Mouse (Mus musculus): Measurements from ENCODE around the gene Vamp2.

Gene Vamp2

DNA sequence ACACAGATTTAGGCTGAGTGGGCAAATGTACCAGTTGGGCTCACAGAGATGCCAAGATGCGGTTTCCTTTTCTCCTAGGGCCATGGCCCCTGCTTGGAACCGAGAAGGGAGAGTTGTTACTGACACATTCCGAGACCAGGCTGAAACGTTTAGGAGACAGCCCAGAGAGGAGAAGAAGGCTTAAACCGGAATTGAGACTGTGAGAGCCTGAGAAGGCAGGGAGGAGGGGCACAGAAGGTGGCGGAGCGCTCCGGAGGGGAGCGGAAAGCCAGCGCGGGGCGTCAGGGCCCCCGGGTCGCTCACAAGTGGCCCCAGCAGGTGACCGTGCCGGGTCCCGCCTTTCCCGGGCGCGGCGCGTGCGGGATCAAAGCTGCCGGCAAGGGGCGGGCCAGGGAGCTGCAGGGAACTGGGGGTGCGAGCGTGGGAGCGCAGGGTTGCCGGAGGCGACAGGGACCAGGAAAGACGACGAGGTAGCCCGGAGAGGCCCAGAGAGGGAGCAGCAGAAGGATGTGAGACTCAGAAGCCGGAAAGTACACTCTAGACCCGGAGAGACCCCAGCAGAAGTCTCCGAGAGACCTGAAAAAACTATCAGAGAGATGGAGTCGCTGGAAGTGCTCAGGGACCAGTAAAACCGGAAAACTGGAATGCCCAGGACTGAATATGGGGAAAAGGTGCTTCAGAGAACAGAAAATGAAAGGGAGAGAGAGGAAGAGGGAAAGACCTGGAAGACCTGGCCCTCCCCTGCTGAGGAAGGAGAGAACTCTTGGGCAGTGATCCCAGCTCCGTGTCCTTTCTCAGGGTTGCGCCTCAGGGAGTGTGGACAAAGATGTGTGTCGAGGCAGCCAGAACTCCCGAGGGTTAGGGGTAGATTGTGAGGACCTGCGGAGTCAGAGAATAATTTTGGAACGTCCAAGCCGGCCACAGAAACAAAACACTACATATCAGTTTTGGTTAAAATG lies 29.7 kb downstream of the Vamp2 start:
- peak; percentile 77 to 82 for DNase-seq

DNA sequence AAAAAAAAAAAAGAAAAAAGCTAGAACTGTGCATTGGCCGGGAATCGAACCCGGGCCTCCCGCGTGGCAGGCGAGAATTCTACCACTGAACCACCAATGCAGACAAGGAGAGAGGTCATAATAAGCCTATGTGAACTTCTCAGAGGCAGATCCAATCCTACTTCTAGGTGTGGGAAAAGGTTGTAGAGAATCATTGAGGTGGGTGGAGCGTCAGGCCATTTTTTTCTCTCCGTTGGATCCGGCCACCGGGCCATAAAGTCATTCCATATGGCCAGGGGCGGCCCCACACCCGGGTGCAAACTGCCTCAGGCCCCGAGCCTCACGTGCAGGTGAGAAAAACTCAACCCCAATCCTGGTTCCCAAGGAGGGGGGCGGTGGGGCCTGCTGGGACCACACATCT lies 30.5 kb downstream of the Vamp2 start:
- peak; percentile 79 to 87 for DNase-seq

DNA sequence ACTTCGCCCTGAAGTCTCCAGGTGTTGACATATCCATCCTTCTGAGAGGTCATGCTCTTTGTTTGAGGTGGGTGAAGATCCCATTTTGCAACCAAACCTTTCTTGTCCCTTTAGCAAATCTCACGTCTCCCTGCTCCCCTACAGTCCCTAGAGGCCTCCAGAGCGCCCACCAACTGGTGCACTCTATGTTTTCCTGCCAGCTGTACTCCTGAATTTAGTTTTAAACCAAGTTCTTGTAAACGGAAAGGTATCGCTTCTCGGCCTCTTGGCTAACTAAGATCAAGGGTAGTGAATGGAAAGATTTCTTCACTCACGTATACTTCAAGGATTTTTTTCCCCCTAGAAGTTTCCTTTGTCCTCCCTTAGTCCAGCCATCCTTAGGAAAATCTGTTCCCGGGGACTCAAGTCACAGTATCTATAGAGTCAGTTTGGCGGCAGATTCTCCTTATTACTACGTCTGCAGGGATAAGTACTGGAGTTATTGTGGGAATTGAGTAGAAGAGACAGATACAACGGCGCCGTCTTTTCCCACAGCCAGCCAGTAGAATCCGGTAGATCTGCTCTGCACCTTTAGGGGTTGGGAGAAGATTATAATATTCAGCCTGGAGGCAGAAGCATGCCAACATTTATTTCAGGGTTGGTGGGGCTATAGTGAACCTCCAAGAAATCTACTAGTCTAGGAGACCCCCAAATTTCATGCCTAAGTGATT lies 31.3 kb downstream of the Vamp2 start:
- DNase-seq: no peak

DNA sequence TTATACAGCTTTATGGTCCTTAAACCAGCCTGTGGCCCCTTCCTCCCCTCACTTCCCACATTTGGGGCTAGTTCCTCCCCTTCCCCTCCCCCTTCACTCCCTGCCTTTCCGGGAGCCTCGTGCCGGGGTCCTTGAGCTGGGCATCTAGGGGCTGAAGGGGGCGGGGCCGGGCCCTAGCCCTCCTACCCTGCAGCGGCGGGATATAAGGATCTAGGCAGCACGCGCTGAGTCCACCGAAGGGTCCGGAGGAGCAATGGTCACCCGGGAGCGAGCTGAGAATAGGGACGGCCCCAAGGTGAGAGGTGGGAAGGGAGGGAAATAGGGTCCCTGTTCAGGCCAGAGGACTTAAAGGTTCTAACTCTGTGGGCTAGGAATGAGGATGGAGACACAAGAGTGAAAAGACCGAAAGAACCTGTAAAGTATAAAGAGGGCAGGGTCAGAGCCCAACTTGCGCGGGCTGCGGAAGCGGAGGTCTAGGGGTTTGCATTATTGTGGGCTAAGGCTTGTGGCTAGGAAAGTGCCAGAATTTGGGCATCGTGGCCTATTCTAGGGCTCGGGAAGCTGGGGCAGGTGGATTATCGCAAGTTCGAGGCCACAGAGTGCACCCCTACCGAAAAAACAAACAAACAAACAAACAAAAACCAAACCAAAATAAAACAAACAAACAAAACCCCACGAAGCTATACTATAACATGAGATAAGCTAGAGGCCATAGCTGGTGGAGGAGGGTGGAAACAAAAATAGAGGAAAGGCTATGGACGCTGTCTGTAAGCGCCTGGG lies 32.1 kb downstream of the Vamp2 start, which contains the start of gene Hes7:
Hes7 (plus strand) TSS at position 184 of the 780 bp plus-strand sequence.
- no peak for DNase-seq

DNA sequence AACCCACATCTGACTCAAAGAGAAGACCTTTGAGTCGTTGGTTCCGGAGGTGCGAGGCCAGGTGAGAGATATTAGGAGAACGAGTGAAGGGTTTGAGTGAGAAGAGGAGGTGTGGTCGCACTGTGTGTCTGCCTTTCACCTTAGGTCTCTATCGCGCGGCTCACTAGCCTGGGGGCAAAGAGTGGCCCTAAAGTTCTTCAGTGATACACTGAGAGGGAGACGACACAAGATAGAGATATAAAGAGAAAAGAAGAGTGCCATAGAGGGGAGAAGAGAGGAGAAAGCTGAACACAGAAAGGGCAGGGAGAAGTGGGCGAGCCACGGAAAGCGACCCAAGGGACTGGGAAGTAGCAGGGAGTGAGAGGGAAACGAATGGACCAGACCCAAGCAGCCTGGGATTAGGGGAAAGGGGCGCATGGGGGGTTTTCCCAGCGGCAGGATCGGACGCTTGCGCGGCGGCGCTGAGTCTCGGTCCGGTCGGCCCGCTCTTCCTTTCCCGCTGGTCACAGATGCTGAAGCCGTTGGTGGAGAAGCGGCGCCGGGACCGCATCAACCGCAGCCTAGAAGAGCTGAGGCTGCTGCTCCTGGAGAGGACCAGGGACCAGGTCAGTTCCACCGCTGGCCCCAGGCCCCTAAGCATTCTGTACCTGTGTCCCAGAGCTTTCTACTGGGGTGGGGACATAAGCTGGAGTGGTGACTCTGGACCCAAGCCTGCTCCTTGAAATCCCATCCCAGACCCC lies 32.9 kb downstream of the Vamp2 start:
- DNase-seq: no peak

DNA sequence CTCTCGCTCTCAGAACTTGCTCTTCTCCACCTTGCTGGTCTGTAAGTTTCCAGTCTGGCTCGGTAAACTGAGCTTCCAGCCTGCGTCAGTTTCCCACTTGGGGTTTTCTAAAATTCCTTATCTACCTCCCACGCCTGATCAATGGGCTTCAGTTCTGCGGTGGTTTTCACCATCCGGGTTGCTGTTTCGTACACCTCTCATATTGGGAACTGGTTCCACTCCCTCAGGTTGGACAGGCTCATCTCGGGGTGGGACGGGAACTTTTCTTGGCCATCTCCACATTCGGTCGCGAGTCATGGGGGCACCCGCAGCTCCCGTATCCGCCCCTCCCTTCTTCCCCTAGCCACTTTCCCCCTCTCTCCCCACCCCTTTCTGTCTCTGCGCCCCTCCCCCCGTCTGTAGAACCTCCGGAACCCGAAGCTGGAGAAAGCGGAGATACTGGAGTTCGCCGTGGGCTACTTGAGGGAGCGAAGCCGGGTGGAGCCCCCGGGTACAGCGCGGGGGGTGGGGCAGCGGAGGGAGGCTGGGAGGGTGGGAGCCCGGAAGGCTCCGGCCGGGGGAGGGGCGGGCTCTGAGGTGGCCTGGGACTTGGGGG lies 33.5 kb downstream of the Vamp2 start:
- peak in 1 of 2 experiments; percentile 34 for DNase-seq

DNA sequence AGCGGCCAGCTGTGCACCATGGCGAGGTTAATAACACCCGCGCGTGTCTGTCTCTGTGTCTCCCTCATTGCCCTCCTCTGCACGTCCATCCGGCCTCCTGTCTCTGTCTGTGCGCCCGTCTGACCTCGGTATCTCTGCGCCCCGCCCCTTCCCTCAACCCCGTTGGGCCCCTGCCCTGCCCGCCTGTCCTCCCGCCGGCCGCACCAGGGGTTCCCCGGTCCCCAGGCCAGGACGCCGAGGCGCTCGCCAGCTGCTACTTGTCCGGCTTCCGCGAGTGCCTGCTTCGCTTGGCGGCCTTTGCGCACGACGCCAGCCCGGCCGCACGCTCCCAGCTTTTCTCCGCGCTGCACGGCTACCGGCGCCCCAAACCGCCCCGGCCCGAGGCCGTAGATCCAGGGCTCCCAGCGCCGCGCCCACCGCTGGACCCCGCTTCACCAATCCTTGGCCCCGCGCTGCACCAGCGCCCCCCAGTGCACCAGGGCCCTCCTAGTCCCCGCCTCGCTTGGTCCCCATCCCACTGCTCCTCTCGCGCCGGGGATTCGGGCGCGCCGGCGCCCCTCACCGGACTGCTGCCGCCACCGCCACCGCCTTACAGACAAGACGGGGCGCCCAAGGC lies 34.2 kb downstream of the Vamp2 start, which contains the start of gene 9130213A22Rik:
9130213A22Rik (minus strand) TSS at position 254 of the 616 bp plus-strand sequence.
- DNase-seq: peak; percentile 83 to 86

DNA sequence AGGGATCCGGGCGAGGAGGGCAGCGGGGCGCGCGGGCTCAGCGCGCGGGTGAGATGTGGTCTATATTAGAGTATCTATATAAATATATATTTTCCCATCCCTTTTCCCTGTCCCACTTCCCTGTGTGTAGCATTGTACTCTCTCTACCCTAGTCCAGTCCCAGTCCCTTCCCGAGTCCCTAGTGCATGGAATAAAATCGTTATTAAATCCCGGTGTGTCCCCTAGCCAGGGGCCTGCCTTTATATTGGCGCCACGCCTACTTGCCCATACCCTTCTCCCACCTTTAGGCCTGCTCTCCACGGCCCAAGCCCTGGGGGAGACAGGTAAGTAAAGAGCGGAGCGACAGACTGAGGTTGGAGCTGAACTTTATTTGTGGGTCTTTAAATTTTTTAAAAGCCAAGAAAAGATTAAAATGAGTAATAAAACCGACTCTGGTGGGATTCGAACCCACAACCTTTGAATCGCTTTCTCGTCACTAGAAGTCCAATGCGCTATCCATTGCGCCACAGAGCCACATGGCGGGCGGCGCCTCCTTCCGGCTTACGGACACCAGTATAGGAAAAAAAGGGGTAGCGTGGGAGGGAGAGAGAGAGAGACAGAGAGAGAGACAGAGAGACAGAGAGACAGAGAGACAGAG lies 34.9 kb downstream of the Vamp2 start:
- peak; percentile 82 to 86 for DNase-seq

DNA sequence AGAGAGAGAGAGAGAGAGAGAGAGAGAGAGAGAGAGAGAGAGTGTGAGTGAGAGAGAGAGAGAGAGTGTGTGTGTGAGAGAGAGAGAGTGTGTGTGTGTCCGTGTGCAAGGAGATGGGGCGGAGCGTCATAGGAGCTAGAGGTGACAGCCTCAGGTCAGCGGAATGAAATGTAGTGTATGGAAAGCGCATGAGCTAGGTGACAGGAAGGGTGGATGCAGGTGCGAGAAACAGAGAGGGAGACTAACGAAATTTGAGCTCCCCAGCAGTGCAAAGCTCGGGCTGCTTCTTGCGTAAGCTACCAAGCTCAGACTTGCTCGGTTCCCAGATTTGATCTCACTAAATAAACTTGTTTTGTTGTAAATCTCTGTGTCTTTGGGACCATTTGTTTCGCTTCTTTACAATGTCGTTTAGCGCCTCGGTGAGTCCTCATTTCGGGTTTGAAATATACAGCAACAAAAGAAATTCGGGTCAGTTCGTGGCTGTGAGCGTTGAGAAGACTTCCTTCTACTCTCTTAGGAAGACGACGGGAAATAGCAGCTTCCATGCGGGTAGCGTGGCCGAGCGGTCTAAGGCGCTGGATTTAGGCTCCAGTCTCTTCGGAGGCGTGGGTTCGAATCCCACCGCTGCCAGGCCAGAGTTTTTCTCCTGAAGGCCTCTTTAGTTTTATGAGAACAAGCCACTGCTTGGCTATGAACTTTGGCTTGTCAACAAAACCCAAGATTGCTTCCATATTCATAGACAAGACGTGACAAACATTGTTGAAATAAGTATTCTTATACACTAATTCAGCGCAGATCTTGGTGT lies 35.6 kb downstream of the Vamp2 start:
- peak; percentile 79 to 80 for DNase-seq

DNA sequence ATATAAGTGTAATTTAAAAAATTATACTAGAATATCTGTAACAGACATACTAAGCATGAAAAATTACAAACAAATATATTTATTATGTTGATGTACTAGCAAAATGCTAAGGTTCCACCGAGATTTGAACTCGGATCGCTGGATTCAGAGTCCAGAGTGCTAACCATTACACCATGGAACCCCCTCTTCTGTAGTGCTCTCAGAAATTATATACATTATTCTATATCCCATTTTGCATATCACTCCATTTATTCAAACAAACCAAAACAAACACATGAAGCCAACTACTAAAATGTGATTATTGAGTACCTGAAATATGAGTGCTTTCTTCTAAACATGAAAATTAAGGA lies 36.2 kb downstream of the Vamp2 start:
- peak; percentile 56 to 65 for DNase-seq

DNA sequence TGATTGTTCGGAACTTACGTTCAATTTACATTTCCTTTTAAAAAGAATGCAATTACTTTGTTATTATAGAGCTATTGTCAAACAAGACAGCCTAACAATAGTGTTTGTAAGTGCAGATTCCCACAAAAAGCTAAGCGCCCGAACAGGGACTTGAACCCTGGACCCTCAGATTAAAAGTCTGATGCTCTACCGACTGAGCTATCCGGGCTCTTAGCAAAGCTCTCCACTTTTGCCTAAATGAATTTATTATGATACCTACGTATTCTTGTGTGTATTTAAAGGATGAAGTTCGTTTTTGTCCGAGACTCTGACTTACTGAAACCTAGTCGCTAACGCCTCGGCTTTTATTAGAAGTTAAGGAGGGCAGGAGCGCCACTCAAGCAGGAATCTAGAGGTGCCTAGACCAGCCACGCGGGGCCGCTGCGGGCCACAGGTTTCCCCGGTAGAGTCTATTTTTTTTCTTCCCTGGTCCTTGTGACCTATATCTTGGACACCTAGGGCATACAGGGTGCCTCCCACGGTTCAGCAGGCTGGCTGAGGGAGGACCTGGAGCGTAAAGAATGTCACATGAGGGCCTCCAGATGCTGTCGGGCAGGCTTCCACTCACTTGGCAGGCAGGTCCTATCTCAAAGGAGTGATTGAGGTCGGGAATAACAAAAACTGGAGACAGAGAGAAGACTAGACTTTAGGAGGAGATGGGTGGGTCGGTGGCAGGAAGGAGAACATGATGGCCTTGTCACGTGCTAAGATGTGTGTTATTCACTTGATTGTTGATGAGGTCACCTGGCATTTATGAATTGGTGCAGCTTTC lies 37.0 kb downstream of the Vamp2 start:
- peak; percentile 77 to 83 for DNase-seq

DNA sequence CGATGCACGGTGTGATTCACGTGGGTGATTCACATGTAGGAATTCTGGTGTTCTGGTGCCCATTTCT lies 37.4 kb downstream of the Vamp2 start, which contains the start of gene Aloxe3:
Aloxe3 (plus strand) TSS at position 45 of the 67 bp plus-strand sequence.
- DNase-seq: no peak

DNA sequence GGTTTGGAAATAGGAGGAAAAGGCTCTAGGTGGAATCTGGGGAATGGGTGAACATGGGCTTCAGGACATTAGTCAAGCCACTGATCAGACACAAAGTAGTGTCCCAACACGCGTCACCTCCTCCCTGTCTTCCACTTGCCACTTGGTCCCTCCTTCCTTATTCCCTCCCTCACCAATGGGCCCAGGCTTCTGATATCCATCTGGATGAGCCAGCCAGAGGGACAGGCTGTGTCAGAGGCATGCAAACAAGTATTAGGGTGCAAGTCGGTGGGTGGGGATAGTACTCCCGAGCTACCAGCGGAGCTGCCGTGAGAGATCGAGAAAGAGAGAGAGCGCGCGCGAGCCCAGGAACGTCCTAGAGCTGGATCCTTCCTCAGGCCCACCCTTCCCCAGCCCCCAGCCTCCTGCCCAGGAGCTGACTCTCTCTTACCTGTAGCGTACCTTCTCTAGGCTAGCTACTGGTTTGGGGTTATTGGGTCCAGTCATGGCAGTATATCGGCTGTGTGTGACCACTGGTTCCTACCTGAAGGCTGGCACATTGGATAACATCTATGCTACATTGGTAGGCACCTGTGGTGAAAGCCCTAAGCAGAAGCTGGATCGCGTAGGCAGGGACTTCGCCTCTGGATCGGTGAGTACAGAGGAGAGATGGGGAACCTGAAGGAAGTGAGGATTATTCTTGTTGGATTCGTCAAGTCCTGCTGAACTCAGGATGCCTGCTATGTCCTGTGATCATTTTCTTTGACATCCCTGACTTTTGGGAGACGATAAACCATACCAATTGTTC lies 37.8 kb downstream of the Vamp2 start:
- DNase-seq: peak in 1 of 2 experiments; percentile 42

DNA sequence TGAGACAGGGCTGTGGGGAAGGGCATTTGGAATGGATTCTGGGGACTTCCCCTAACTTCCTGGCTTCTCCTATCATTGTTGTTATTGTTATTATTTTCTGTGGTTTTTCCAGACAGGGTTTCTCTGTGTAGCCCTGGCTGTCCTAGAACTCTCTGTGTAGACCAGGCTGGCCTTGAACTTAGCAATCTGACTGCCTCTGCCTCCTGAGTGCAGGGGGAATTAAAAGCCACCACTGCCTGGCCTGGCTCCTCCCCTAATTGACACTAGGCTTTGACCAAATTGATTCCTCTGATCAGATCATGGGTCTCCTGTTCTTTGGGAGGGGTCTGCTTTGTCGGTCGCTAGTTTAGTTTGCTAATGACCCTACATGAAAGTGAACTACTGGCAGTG lies 38.4 kb downstream of the Vamp2 start:
- no peak for DNase-seq

DNA sequence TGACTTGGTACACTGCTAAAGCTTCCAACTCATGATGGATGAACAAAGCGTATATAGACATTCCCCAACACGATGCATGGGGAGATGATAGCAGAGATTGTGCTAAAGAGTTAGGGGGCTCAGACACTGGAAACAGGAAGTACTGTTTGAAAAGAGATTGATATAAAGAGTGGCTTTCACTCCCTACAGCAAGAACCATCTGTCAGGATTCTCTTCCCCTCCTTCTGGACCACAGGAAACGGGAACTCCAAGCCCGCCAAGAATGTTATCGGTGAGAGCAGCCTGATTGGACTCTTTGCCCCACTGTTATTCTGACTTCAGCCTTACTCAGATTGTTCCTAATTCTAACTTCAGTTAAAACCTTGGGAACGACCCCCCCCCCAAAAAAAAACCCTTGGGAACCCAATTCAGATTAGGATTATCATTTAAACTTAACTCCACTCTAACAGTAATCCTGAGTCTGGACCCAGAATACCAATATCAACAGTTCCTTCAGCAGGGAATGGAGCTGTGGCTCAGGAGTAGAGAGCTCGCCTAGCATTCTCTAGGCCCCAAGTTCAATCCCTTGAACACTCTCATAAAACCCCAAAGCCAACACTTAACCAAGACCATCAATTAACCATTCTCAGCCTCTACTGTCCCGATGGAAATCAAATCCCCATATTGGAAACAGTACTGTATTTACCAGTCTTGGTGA lies 40.3 kb downstream of the Vamp2 start:
- DNase-seq: no peak

DNA sequence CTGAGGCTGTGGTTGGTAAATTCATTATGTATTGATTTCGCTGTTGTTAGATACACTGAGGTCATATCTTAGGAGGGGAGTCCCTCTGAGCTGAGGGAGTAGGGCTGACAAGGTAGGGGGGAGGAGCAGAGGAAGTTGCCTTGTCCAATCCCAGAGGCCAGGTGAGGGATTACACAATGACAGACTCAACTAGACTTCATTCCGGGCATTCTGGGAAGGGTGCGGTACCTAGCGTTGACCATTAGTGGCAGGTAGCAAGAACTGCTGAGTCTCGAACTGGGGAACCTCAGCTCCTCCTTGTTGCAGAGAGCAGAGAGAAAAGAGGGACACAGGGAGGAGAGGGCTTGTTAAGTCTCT lies 45.3 kb downstream of the Vamp2 start:
- DNase-seq: no peak

DNA sequence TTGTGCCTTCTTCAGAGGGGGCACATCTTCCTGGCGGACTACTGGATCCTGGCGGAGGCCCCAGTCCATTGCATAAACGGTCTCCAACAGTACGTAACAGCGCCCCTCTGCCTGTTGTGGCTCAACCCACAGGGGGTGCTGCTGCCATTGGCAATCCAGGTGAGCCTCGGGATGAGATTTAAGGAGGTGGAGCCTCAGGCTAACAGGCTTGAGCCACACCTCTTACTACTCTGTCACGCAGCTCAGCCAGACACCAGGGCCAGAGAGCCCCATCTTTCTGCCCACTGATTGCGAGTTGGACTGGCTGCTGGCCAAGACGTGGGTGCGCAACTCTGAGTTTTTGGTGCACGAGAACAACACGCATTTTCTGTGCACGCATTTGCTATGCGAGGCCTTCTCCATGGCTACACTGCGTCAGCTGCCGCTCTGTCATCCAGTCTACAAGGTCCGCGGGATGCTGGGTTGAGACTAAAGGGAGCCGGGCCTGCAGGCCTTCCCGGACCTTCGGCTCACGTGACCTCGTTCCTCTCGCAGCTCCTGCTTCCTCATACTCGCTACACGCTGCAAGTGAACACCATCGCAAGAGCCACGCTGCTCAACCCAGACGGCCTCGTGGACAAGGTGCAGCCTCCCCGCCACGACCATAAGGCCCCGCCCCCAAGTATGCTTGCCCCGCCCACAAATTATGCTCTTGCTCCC lies 45.8 kb downstream of the Vamp2 start:
- peak; percentile 51 to 67 for DNase-seq

DNA sequence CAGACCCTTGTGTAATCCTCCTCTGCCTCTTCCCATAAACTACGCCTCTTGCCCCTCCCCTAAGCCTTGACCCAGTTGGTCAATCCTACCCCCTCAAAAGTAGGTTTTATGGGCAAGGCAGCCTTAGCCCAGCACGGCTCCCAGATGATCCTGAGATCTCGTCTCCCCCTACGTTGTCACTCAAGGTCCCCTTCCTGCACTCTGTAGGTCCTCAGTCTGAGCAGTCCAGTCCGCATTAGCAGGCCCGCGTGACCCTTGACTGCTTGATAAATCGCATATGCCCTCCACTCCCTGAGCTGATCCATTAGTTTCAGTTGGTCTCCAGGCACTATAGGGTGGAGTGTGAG lies 46.3 kb downstream of the Vamp2 start:
- no peak for DNase-seq
